Mouse (Mus musculus) embryonic facial prominence, embryonic 11.5 days (tissue): ENCODE data around the gene Dcbld2. TPM values are rescaled to one million over a fixed set of nuclear protein-coding genes. Genes with fewer than 3 reads are reported as not detected.

Experiments used
- ATAC-seq: fragments of 200-750 bp; cut with Nextera tagmentation; replicated peaks from 2 replicates; pipeline ENCODE4 v1.8.0; 2017; ENCODE audit warnings: low read depth; ENCODE audit not compliant: insufficient number of reproducible peaks, low FRiP score, low TSS enrichment
- DNase-seq: peaks from one replicate; pipeline ENCODE4 v3.0.0-alpha.2; 2015; ENCODE audit warnings: low spot score
- H3K27ac ChIP-seq: fragments of 300-500 bp; sonication (generic); replicated peaks from 2 replicates; pipeline ENCODE4 v1.5.1; 2014; ENCODE audit warnings: mild to moderate bottlenecking, low read depth, low read length, control low read depth
- H3K27me3 ChIP-seq: fragments of 300-500 bp; sonication (generic); 2 replicates; pipeline ENCODE4 v1.6.1; 2014; ENCODE audit warnings: mild to moderate bottlenecking, low read length, moderate library complexity, mixed read lengths; ENCODE audit not compliant: control insufficient read depth, insufficient read depth
- H3K36me3 ChIP-seq: fragments of 300-500 bp; sonication (generic); replicated peaks from 2 replicates; pipeline ENCODE4 v1.6.1; 2014; ENCODE audit warnings: low read depth, mild to moderate bottlenecking, low read length, moderate library complexity, mixed read lengths; ENCODE audit not compliant: control insufficient read depth, insufficient read depth
- H3K4me1 ChIP-seq: fragments of 300-500 bp; sonication (generic); 2 replicates; pipeline ENCODE4 v1.6.1; 2014; ENCODE audit warnings: low read length, mixed read lengths; ENCODE audit not compliant: control insufficient read depth, insufficient read depth
- H3K4me2 ChIP-seq: fragments of 300-500 bp; sonication (generic); 2 replicates; pipeline ENCODE4 v1.6.1; 2014; ENCODE audit warnings: low read depth, mild to moderate bottlenecking, control low read depth, low read length, moderate library complexity
- H3K4me3 ChIP-seq: fragments of 300-500 bp; sonication (generic); 2 replicates; pipeline ENCODE4 v1.5.1; 2014; ENCODE audit warnings: low read depth, low read length, control low read depth
- H3K9ac ChIP-seq: fragments of 300-500 bp; sonication (generic); replicated peaks from 2 replicates; pipeline ENCODE4 v1.6.1; 2014; ENCODE audit warnings: mild to moderate bottlenecking, control low read depth, low read length
- H3K9me3 ChIP-seq: fragments of 300-500 bp; sonication (generic); replicated peaks from 2 replicates; pipeline ENCODE4 v1.6.1; 2016; ENCODE audit warnings: mild to moderate bottlenecking, low read length, inconsistent platforms, mixed read lengths; ENCODE audit not compliant: control insufficient read depth
- WGBS: fragments of 180-500 bp; shearing (Covaris S2); extraction: QIAGEN DNeasy Blood & Tissue Kit; methylation state at CpG from one replicate; pipeline ENCODE4 v1.1.7; 2014; 5-methylcytosine and 5-hydroxymethylcytosine counted together
- polyA plus RNA-seq: library from polyadenylated mRNA; unstranded; fragments of >200 nt; fragmentation: Nextera tagmentation; extraction: Ambion mirVana; gene quantifications from 2 replicates; pipeline ENCODE4 v1.2.1, GENCODE M21; 2014

Gene Dcbld2
- polyA plus RNA-seq, 1 experiment from 2014 or later = 15.3 TPM

DNA sequence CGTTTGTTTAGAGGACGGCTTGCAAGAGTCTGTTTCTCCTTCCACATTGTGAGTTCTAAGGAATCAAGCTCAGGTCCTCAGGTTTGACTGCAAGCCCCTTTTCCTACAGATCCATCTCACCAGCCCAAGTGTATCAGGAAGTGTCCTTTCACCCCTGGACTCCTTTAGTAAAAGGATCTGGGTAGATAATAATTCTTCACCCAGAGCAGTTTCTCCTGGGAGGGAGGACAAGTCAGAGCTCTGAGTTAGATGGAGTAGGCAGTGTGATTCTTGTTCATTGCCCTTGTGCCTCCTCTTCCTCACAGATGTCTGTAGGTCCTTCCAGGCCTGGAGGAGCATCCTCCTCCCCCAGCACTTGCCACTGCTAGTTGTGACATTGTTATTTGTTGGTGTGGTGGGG is 54.3 kb downstream of the Dcbld2 start:
- H3K27ac ChIP-seq = no peak overlapping the region
- no peaks in the 10 kb centered on the region; the same call in none of the 2 replicates for H3K36me3 ChIP-seq
- no peak overlapping the region for H3K4me2 ChIP-seq
- no peaks in the 10 kb centered on the region for H3K4me1 ChIP-seq
- DNase-seq = no peak
- no peak for ATAC-seq
- 96% methylated on average over 2 of the region's 2 CpGs for WGBS
- H3K9ac ChIP-seq = no peak overlapping the region
- no peak overlapping the region for H3K4me3 ChIP-seq
- no peaks in the 10 kb centered on the region for H3K27me3 ChIP-seq
- H3K9me3 ChIP-seq = no peaks in the 10 kb centered on the region

GRCm38 (mm10) chr16:58464051-58464450 is 55.8 kb downstream of the Dcbld2 start:
- Histone ChIP-seq H3K4me2 (no peak overlapping the region), H3K4me3 (no peak overlapping the region), H3K36me3 (no peaks in the 10 kb centered on the region; the same call in 1 of the 2 replicates), H3K9me3 (no peaks in the 10 kb centered on the region), H3K9ac (no peak overlapping the region), H3K27ac (no peak overlapping the region), H3K4me1 (no peaks in the 10 kb centered on the region), H3K27me3 (no peaks in the 10 kb centered on the region)
- WGBS = 94% methylated on average over 14 of the region's 14 CpGs
- DNase-seq (no peak), ATAC-seq (no peak)

DNA sequence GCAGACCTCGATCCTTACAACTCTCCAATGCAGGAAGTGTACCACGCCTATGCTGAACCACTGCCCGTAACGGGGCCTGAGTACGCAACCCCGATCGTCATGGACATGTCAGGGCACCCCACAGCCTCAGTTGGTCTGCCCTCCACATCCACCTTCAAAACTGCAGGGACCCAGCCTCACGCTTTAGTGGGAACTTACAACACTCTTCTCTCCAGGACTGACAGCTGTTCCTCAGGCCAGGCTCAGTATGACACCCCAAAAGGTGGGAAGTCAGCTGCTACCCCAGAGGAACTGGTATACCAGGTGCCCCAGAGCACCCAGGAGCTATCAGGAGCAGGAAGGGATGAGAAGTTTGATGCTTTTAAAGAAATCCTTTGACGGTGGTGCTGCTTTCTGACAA is 57.2 kb downstream of the Dcbld2 start:
- H3K36me3 ChIP-seq = no peaks in the 10 kb centered on the region; the same call in 1 of the 2 replicates
- 91% methylated on average over 9 of the region's 9 CpGs for WGBS

GRCm38 (mm10) chr16:58470061-58470460 is 61.8 kb downstream of the Dcbld2 start:
- no peak overlapping the region for H3K9ac ChIP-seq
- 91% methylated on average over 8 of the region's 8 CpGs for WGBS
- ATAC-seq = no peak
- no peak overlapping the region for H3K4me2 ChIP-seq
- H3K9me3 ChIP-seq = no peaks in the 10 kb centered on the region
- H3K4me1 ChIP-seq = no peaks in the 10 kb centered on the region
- no peaks in the 10 kb centered on the region for H3K27me3 ChIP-seq
- H3K4me3 ChIP-seq = no peak overlapping the region
- no peak for DNase-seq
- H3K36me3 ChIP-seq = no peaks in the 10 kb centered on the region; the same call in none of the 2 replicates
- H3K27ac ChIP-seq = no peak overlapping the region

More for the DNA sequence above, 57.2 kb downstream of the Dcbld2 start:
- no peaks in the 10 kb centered on the region for H3K27me3 ChIP-seq
- H3K9ac ChIP-seq = no peak overlapping the region
- ATAC-seq (no peak), DNase-seq (no peak)
- no peak overlapping the region for H3K27ac ChIP-seq
- H3K4me1 ChIP-seq = no peaks in the 10 kb centered on the region
- H3K9me3 ChIP-seq = no peaks in the 10 kb centered on the region
- H3K4me3 ChIP-seq = no peak overlapping the region
- H3K4me2 ChIP-seq = no peak overlapping the region

DNA sequence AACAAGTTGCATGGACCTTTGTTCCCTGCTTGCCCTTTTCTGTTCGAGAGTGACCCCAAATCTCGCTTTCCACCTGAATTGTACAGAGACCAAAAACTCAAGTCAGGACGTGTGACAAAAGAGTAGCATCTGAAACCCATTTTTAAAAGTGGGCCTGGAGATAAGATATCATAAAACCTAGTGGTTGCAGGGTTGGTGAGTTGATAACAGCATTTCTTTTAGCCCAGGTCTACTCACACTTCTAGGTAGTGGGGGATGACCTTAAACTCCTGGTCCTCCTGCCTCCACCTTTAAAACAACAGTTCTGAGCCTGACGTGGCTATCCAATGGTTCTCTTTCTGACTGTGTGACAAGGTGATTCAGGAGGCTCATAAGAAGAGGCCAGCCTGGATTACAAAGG is 62.6 kb downstream of the Dcbld2 start:
- DNase-seq = no peak
- Histone ChIP-seq H3K27me3 (no peaks in the 10 kb centered on the region), H3K9ac (no peak overlapping the region), H3K9me3 (no peaks in the 10 kb centered on the region), H3K27ac (no peak overlapping the region), H3K36me3 (no peaks in the 10 kb centered on the region; the same call in 1 of the 2 replicates), H3K4me1 (no peaks in the 10 kb centered on the region), H3K4me3 (no peak overlapping the region), H3K4me2 (no peak overlapping the region)
- 85% methylated on average over 4 of the region's 4 CpGs for WGBS
- no peak for ATAC-seq

- no peak overlapping the region for H3K9ac ChIP-seq
- no peak for DNase-seq
- H3K9me3 ChIP-seq = no peaks in the 10 kb centered on the region
- no peak overlapping the region for H3K4me3 ChIP-seq
- no peak overlapping the region for H3K4me2 ChIP-seq
- H3K27ac ChIP-seq = no peak overlapping the region
- ATAC-seq = no peak
- WGBS = 73% methylated on average over 3 of the region's 3 CpGs
- no peaks in the 10 kb centered on the region; the same call in 1 of the 2 replicates for H3K36me3 ChIP-seq
- no peaks in the 10 kb centered on the region for H3K27me3 ChIP-seq
- H3K4me1 ChIP-seq = no peaks in the 10 kb centered on the region
Measured at GRCm38 (mm10) chr16:58474875-58475274, 66.6 kb downstream of the Dcbld2 start.

DNA sequence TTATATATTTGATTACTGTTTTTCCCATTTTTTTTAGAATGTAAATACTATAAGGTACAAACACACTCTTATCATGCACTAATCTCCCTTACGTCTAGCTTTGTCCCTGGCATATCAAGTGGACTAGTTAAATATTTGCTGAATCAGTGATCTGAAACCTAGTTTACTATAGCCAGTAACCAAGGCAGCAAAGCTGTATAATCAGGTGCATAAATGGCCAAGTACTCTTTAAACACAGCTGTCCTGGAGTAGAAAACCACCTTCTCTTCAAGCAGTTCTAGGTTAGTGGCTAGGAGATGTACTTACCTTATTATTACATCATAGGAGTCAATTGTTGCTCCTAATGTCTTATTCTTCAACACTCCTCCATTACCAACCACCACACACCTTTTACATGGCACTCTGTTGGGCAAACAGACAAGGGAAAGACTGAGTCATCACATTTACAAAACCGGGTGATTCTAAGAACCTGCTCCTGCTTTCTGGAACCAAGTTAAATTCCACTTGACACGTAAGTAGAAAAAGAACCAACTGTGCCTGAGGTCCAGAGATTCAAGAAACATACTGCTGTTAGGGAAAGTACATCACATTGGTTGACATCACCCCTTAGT is 67.4 kb downstream of the Dcbld2 start:
- 95% methylated on average over 3 of the region's 3 CpGs for WGBS
- Histone ChIP-seq H3K4me2 (no peak overlapping the region), H3K27ac (no peak overlapping the region), H3K4me1 (no peaks in the 10 kb centered on the region), H3K9me3 (no peaks in the 10 kb centered on the region), H3K4me3 (no peak overlapping the region), H3K27me3 (no peaks in the 10 kb centered on the region), H3K9ac (no peak overlapping the region), H3K36me3 (no peaks in the 10 kb centered on the region; the same call in 1 of the 2 replicates)
- DNase-seq = no peak
- no peak for ATAC-seq

DNA sequence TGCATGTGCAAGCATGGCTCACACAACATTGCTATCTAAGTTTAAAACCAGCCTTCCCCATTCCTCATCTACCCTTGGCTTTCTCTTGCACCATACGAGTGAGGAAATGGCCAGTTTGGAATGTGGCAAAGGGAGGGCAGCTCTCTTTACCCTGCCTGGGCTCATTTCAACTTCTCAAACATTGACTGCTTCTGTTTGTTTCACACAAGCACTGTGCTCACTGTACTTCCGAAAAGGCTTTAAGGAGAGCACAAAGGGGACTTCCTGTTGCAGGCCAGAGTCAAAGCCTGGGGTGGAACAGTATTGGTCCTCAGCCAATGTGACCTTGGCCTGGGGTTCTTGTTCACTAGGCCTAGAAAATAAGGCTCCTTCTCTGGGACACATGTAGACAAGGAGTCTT is 68.1 kb downstream of the Dcbld2 start:
- 64% methylated on average over 2 of the region's 2 CpGs for WGBS
- ATAC-seq (no peak), DNase-seq (no peak)
- H3K27ac ChIP-seq = no peak overlapping the region
- H3K9me3 ChIP-seq = no peaks in the 10 kb centered on the region
- H3K9ac ChIP-seq = no peak overlapping the region
- H3K4me2 ChIP-seq = no peak overlapping the region
- H3K4me3 ChIP-seq = no peak overlapping the region
- H3K36me3 ChIP-seq = no peaks in the 10 kb centered on the region; the same call in 1 of the 2 replicates
- no peaks in the 10 kb centered on the region for H3K27me3 ChIP-seq
- no peaks in the 10 kb centered on the region for H3K4me1 ChIP-seq
